Mouse (Mus musculus): ENCODE data around the gene Eif1.

GRCm38 (mm10) chr11:100311656-100312055 lies 8.0 kb upstream of the Eif1 start:
- TF ChIP-seq CTCF (IDR thresholded peaks at IDR 0.05; ENCODE audit: insufficient read depth, low read length) = no peak
- no peak for TF ChIP-seq POLR2A (IDR thresholded peaks at IDR 0.05; ENCODE audit: borderline replicate concordance, extremely low read depth, low read depth, low read length)

All from lung, adult 2 months (tissue).